Mouse (Mus musculus) heart, adult 2 months (tissue): ENCODE results near the gene Muc4. TPM values are rescaled to one million over a fixed set of nuclear protein-coding genes. Genes with fewer than 3 reads are reported as not detected.

Experiments
- DNase-seq, 2 experiments: peaks; one replicate each; pipeline ENCODE4 v3.0.0; 2021
- H3K27ac ChIP-seq: fragments of 200-600 bp; 2 replicates; pipeline ENCODE4 v1.8.1; 2022
- H3K27me3 ChIP-seq: fragments of 200-500 bp; 2 replicates; pipeline ENCODE4 v1.6.1; 2012; ENCODE audit warnings: mild to moderate bottlenecking, low read length, inconsistent platforms, mixed read lengths; ENCODE audit not compliant: control insufficient read depth, insufficient read depth
- H3K36me3 ChIP-seq: fragments of 200-500 bp; 2 replicates; pipeline ENCODE4 v1.6.1; 2012; ENCODE audit warnings: low read length, inconsistent platforms; ENCODE audit not compliant: control insufficient read depth, insufficient read depth
- H3K4me1 ChIP-seq: fragments of 200-500 bp; 2 replicates; pipeline ENCODE4 v1.6.1; 2011; ENCODE audit warnings: low read length; ENCODE audit not compliant: control insufficient read depth, insufficient read depth
- H3K4me3 ChIP-seq: fragments of 200-600 bp; 2 replicates; pipeline ENCODE4 v1.8.1; 2022
- H3K79me2 ChIP-seq: fragments of 200-500 bp; replicated peaks from 2 replicates; pipeline ENCODE4 v1.6.1; 2012; ENCODE audit warnings: mild to moderate bottlenecking, inconsistent platforms, low read length, moderate library complexity, mixed read lengths; ENCODE audit not compliant: control insufficient read depth, insufficient read depth
- H3K9ac ChIP-seq: fragments of 200-500 bp; 2 replicates; pipeline ENCODE4 v1.6.1; 2012; ENCODE audit warnings: low read depth, mild to moderate bottlenecking, control low read depth, inconsistent platforms, low read length, mixed read lengths
- CTCF ChIP-seq: fragments of 200-600 bp; IDR thresholded peaks from 2 replicates; pipeline ENCODE4 v1.8.1; 2022; ENCODE audit warnings: antibody characterized with exemption, mild to moderate bottlenecking, moderate library complexity
- EP300 ChIP-seq: fragments of 200-500 bp; IDR thresholded peaks from 2 replicates; pipeline ENCODE4 v1.6.1; 2011; ENCODE audit warnings: low read depth, low read length, control low read depth; ENCODE audit not compliant: insufficient read depth
- POLR2A ChIP-seq: fragments of 200-500 bp; IDR thresholded peaks from 2 replicates; pipeline ENCODE4 v1.6.1; 2011; ENCODE audit warnings: mild to moderate bottlenecking, low read depth, low read length, control low read depth; ENCODE audit not compliant: insufficient read depth
- WGBS: fragments of 180-500 bp; shearing (Covaris S2); methylation state at CpG from one replicate; pipeline ENCODE4 v1.1.7; 2018; 5-methylcytosine and 5-hydroxymethylcytosine counted together
- intact Hi-C: fragments of 180-260 bp; cut with DNase I; formaldehyde crosslinking; loops from one replicate; pipeline ENCODE4 v1.15.1; 2025
- polyA plus RNA-seq: library from polyadenylated mRNA; depleted of rRNA; stranded (reverse); fragments of >200 nt; gene quantifications from 2 replicates; pipeline ENCODE4 v1.2.3, GENCODE M21; 2012
- total RNA-seq, 2 experiments: library from RNA; stranded (reverse); gene quantifications; 2 replicates each; pipeline ENCODE4 v1.2.3; 2021

Gene Muc4
- total and polyA plus RNA-seq, 3 experiments: 0.18 to 2.5 (median 0.21) TPM

GRCm38 (mm10) chr16:32723163-32723562 is 12.5 kb upstream of the Muc4 start:
- 34% methylated on average over 7 of the region's 7 CpGs for WGBS
- intact Hi-C loops: no loop called here
- Histone ChIP-seq H3K27ac (no peak overlapping the region), H3K4me1 (no peaks in the 10 kb centered on the region), H3K4me3 (no peak overlapping the region), H3K27me3 (no peaks in the 10 kb centered on the region), H3K36me3 (no peaks in the 10 kb centered on the region), H3K9ac (no peak overlapping the region), H3K79me2 (no peaks in the 10 kb centered on the region)
- no peak for DNase-seq
- TF ChIP-seq CTCF (no peak), POLR2A (no peak)

GRCm38 (mm10) chr16:32723767-32724166 is 11.9 kb upstream of the Muc4 start:
- intact Hi-C loops: no loop called here
- Histone ChIP-seq H3K27ac (no peak overlapping the region), H3K9ac (no peak overlapping the region), H3K27me3 (no peaks in the 10 kb centered on the region), H3K4me1 (no peaks in the 10 kb centered on the region), H3K4me3 (no peak overlapping the region), H3K36me3 (no peaks in the 10 kb centered on the region), H3K79me2 (no peaks in the 10 kb centered on the region)
- 72% methylated on average over 4 of the region's 4 CpGs for WGBS
- DNase-seq: no peak
- no peak for TF ChIP-seq POLR2A
- no peak for TF ChIP-seq CTCF
- no peak for TF ChIP-seq EP300

GRCm38 (mm10) chr16:32724259-32724658 is 11.4 kb upstream of the Muc4 start:
- Histone ChIP-seq H3K9ac (no peak overlapping the region), H3K4me3 (no peak overlapping the region), H3K27me3 (no peaks in the 10 kb centered on the region), H3K36me3 (no peaks in the 10 kb centered on the region), H3K79me2 (no peaks in the 10 kb centered on the region), H3K4me1 (no peaks in the 10 kb centered on the region), H3K27ac (no peak overlapping the region)
- intact Hi-C loops: no loop called here
- TF ChIP-seq POLR2A (no peak), CTCF (no peak), EP300 (no peak)
- DNase-seq: no peak
- 92% methylated on average over 2 of the region's 2 CpGs for WGBS

GRCm38 (mm10) chr16:32726501-32726900 is 9.2 kb upstream of the Muc4 start:
- H3K27ac ChIP-seq: no peak overlapping the region
- H3K9ac ChIP-seq: no peak overlapping the region
- TF ChIP-seq POLR2A (no peak), EP300 (no peak), CTCF (no peak)
- intact Hi-C loops: no loop called here
- H3K79me2 ChIP-seq: no peaks in the 10 kb centered on the region
- H3K4me3 ChIP-seq: no peak overlapping the region
- H3K36me3 ChIP-seq: no peaks in the 10 kb centered on the region
- DNase-seq: no peak
- H3K27me3 ChIP-seq: no peaks in the 10 kb centered on the region
- no peaks in the 10 kb centered on the region for H3K4me1 ChIP-seq

- no peak overlapping the region for H3K27ac ChIP-seq
- no peaks in the 10 kb centered on the region for H3K27me3 ChIP-seq
- no peaks in the 10 kb centered on the region for H3K79me2 ChIP-seq
- DNase-seq: no peak
- no peak overlapping the region for H3K4me3 ChIP-seq
- no peaks in the 10 kb centered on the region for H3K36me3 ChIP-seq
- intact Hi-C loops: no loop called here
- TF ChIP-seq POLR2A (no peak), CTCF (no peak), EP300 (no peak)
- no peaks in the 10 kb centered on the region for H3K4me1 ChIP-seq
- H3K9ac ChIP-seq: no peak overlapping the region
Measured at GRCm38 (mm10) chr16:32728240-32728639, 7.4 kb upstream of the Muc4 start.

- H3K36me3 ChIP-seq: no peaks in the 10 kb centered on the region
- DNase-seq: no peak
- no peak overlapping the region for H3K9ac ChIP-seq
- H3K4me3 ChIP-seq: no peak overlapping the region
- no peak overlapping the region for H3K27ac ChIP-seq
- H3K4me1 ChIP-seq: no peaks in the 10 kb centered on the region
- TF ChIP-seq EP300 (no peak), CTCF (no peak), POLR2A (no peak)
- intact Hi-C loops: no loop called here
- WGBS: 65% methylated on average over 1 of the region's 1 CpGs
- no peaks in the 10 kb centered on the region for H3K79me2 ChIP-seq
- H3K27me3 ChIP-seq: no peaks in the 10 kb centered on the region
Measured at GRCm38 (mm10) chr16:32728730-32729129, 7.0 kb upstream of the Muc4 start.
